Mouse (Mus musculus) WW6 (cell line): ENCODE results near the gene Alk.

Experiments used
- DNase-seq: peaks from one replicate; pipeline ENCODE4 v3.0.0-alpha.2; 2013; ENCODE audit warnings: low read depth, low spot score

The Alk gene

GRCm38 (mm10) chr17:71881369-71881768 is 723.1 kb downstream of the Alk start:
- no peak for DNase-seq

GRCm38 (mm10) chr17:71875492-71875891 is 728.9 kb downstream of the Alk start:
- DNase-seq = no peak

- DNase-seq = no peak
Measured at GRCm38 (mm10) chr17:71874795-71875194, 729.6 kb downstream of the Alk start.

GRCm38 (mm10) chr17:71874077-71874476 is 730.4 kb downstream of the Alk start:
- peak; percentile 31 for DNase-seq

GRCm38 (mm10) chr17:71872976-71873375 is 731.5 kb downstream of the Alk start:
- DNase-seq = peak; percentile 38

- no peak for DNase-seq
Measured at GRCm38 (mm10) chr17:71871981-71872380, 732.4 kb downstream of the Alk start.

- DNase-seq = no peak
Measured at GRCm38 (mm10) chr17:71870641-71871040, 733.8 kb downstream of the Alk start.

- DNase-seq = no peak
Measured at GRCm38 (mm10) chr17:71870232-71870621, 734.2 kb downstream of the Alk start.

GRCm38 (mm10) chr17:71869372-71870231 is 734.8 kb downstream of the Alk start:
- peak; percentile 11 for DNase-seq

GRCm38 (mm10) chr17:71868828-71869227 is 735.6 kb downstream of the Alk start:
- no peak for DNase-seq

- no peak for DNase-seq
Measured at GRCm38 (mm10) chr17:71867892-71868291, 736.5 kb downstream of the Alk start.

GRCm38 (mm10) chr17:71865437-71865836 is 739.0 kb downstream of the Alk start:
- no peak for DNase-seq

GRCm38 (mm10) chr17:71864039-71864438 is 740.4 kb downstream of the Alk start:
- no peak for DNase-seq

- no peak for DNase-seq
Measured at GRCm38 (mm10) chr17:71862895-71863294, 741.5 kb downstream of the Alk start.

- DNase-seq = no peak
Measured at GRCm38 (mm10) chr17:71862184-71862583, 742.2 kb downstream of the Alk start.

GRCm38 (mm10) chr17:71831960-71832359 is 772.5 kb downstream of the Alk start:
- no peak for DNase-seq

GRCm38 (mm10) chr17:71828647-71829414 is 775.6 kb downstream of the Alk start:
- no peak for DNase-seq

- DNase-seq = no peak
Measured at GRCm38 (mm10) chr17:71827627-71828026, 776.8 kb downstream of the Alk start.

- no peak for DNase-seq
Measured at GRCm38 (mm10) chr17:71826603-71827002, 777.8 kb downstream of the Alk start.

GRCm38 (mm10) chr17:71823622-71824306 is 780.7 kb downstream of the Alk start:
- no peak for DNase-seq
